Mouse (Mus musculus) CD8-positive naive resting alpha-beta T cell, adult 2 months (primary cell): ENCODE measurements around the gene Rce1.
A peak's percentile ranks its signal among the peaks of the same experiment; 100 is the strongest.

ENCODE experiments used
- DNase-seq, 2 experiments: peaks; one replicate each; pipeline ENCODE4 v3.0.0; 2022; ENCODE audit warnings: low read depth in 2 of 2, low spot score in 2 of 2

Rce1 gene

DNA sequence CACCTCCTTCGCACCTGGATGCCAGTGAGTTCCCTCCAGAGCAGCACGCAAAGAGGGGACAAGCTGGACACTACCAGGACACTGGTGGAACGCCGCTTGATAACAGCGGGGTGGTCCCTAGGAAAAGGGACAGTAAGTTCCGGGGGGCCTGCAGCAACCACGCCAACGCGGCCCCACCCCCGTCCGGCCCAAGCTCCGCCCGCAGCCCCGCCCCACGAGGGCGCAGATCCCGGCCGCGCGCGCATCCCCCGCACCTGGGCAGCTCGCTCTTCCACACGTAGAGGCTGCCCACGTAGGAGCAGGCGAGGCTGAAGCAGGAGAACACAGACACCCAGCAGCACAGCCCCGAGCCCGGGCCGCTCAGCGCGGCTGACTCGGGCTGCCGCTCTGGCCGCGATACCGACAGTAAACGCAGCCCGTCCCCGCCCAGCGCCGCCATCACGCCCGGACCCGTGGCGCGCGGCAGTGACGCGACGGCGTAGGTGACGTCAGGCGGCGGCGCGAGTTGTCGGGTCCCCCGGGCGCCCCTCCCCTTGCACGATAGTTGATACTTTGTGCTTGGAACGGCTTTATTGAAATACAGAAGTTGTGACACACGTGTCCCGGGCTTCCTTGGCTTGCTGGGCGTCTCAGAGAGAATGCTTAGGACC lies at the start of gene Rce1:
Rce1 (minus strand) TSS at position 463 of the 650 bp plus-strand sequence.
- DNase-seq: peak; percentile 77 to 89

DNA sequence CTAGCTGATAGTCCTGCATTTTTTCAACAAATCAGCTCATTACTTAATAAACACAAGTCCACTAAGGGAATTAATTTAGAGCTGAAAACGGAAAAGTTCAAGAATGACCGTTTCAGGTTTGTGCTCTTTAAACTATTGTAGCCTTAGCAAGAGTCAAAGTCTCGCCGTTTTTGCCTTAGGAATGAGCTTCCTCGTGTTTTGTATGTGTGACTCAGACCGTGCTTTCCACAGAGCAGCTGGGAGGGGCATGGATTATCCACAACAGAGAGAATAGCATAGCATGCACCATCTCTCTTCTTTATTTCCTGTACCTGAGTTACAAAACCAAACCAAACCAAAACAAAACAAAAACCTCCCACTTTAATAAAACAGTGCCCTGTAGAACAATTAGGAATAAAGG lies 47.0 kb upstream of the Rce1 start:
- no peak for DNase-seq

DNA sequence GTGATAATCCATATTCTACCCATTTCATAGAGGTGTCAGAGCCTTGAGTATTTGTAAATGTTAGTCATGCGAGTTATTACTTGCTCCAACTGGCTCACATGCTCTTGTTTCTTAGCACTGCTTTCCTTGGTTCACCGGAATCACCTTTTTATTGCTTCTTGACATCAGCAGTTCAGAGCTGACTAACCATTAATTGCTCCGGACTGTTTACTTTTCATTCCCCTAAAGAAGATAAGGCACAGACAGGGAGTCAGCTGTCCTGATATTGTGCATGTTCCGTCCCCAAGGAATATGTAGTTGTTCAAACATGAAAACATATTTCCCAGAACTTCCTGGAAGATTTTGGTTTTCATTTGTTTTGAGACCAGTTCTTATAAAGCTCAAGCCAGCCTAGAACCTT lies 45.3 kb upstream of the Rce1 start:
- DNase-seq: no peak

DNA sequence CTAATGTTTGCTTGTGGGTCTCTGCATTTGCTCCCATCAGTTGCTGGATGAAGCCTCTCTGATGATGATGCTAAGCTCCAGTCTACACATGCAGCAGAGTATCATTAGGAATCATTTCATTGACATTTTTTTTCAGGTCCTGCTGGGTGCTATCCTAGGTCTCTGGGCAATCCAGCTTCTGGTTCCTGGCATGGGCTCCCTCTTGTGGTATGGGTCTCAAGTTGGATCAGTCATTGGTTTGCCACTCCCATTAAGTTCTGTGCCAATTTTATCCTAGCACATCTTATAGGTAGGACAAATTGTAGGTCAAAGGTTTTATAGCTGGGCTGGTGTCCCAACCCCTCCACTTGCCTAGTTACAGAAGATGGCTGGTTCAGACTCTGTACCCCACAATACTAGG lies 41.4 kb upstream of the Rce1 start:
- no peak for DNase-seq

DNA sequence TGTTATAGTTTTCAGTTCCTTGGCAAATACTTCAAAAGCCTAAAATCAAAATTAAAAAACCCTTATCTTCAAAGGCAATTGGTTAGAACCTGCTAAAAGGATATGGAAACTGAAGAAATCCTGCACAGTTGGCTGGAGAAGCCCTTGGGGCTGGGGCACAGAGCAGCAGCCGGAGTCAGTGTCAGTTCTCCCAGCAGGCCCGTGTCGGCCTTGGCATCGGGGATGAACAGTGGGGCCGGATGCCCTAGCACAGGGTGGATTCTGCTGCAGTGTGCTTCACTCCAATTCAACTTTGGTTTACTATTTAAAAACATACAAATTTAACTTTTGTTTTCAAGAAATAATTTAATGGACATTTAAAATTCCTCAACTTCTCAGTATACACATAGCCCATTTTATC lies 32.7 kb upstream of the Rce1 start:
- no peak for DNase-seq

DNA sequence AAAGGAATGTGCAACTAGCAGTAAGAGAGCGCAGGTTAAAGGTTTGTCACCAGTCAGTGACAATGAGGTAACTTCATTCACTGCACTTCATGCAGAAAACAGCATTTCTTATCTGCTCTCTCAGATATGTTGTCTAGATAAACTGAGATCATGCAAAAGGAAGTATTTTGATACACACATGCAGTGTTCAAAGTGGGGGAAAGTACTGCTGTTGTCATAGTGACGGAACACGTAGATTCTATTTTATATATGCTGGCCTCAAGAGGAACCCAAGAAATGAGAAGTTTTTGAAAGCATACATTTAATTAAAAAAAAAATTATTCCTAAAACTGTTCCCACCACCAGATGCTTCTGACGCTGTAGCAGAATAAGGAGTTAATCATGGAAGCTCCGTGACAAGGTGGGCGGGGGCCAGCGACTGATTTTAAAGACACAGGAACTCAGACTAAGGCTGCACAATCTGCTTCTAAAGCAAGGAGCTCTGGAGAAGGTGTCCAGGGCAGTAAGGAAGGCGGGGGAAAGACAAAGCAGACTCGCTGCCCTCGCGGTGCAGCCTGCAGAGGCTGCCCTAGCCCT lies 21.6 kb upstream of the Rce1 start:
- no peak for DNase-seq

DNA sequence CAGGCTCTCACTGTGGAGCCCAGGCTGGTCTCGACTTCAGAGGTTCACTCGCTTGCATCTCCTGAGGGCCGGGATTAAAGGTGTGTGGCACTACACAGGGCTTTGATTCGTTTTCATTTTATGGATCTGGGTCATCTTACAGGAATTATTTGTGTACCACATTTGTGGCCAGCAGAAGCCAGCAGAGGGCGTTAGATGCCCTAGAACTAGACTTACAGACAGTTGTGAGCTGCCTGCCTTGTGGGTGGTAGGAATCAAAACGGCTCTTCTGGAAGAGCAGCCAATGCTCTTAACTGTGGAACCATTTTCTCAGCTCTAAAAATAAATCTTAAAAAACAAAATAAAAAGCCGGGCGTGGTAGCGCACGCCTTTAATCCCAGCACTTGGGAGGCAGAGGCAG lies 18.8 kb upstream of the Rce1 start:
- no peak for DNase-seq

DNA sequence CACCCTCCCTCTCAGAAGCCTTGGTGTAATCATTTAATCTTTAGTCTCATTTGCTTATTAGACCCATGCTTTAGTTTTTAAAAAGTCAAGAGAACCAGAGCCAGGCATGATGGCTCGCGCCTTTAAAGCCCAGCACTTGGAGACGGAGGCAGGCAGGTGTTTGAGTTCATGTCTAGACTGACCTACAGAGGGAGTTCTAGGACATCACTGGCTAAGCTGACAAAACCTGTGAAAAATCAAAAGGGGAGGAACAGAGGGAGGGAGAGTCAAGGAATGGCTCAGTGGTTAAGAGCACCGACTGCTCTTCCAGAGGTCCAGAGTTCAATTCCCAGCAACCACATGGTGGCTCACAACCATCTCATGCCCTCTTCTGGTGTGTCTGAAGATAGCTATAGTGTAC lies 10.5 kb upstream of the Rce1 start:
- DNase-seq: no peak

DNA sequence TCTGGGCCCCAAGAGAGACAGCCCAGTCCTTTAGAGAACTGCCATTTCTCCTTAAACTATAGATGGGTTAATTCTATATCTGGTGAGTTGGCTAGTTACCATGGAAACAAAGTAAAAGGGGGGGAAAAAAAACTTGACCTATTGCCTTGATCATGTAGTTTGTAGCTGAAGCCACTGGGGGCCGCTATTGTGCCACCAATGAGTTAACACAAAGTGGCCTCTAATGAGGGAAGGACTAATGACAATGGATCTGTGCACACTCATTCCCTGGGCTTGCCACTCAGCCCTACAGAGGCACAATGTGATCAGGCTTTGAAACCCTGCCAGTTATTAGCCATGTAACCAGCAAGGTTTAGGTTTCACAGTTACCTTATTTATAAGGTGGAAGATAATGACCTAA lies 3.4 kb upstream of the Rce1 start:
- DNase-seq: peak; percentile 27 to 61

DNA sequence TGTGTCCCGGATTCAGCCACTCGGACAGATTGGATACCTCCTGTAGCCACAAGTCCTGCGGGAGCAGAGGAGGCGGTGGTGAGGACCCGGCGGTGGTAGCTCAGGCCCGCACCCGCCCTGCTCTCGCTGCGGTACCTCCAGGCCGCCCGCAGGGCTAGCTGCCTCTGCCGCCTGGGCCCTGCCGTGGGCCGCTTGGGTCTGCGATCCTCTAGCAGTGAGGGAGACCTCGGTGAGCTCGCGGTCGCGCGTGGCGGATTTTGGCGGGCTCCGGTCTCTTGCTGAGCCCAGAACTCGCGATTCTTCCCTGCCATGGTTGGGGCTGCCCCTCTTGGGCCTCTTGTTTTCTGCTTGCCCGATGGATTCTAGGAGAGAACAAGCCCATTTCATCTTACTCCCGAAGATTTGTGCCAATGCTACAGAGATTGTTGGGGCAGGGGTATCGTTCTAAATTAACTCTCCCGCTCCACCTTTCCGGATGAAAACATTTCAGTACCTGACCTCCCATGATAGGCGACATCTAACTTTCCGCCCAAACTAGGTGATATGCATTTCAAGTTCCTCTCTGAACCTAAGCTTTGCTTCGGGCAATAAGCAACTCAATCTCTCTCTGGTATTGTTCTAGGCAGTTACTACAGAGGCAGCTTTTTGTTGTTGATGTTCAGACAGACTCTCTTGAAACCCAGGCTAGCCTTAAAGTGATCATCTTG lies 541 bp upstream of the Rce1 start:
- DNase-seq: no peak

DNA sequence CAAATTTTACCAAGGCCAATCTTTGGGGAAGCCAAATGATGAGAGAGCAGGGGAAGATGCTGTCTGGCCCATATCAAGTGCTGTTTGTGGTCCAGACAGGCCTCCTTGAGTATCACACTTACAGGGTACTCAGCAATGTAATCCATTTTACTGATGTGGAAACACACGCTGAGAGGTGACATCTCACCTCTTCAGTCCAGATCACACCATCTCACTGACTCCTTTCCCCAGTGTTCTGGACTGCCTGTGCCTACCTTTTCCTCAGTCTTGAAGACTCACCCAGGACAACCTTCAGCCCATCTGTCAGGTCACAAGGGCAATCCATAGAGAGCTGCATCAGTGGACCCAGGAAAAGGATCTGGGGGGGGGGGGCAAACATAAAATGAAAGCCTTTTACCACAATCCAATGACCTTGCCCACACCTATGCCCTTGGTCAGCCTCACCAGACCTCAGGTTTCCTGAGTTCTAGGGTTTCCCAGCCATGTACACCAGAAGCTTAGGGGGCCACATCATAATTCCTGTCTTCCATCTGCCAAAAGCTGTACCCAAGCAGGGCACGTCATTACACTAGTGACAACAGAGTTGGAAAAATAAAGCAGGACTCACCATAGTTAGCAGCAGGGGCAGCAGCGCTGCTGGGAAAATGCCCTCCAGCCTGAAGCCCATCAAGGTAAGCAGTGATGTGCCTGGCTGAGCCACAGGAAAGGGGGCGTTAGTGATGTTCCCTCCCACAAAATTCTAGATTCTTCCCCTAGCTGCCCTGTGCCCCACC lies 849 bp downstream of the Rce1 start:
- no peak for DNase-seq

DNA sequence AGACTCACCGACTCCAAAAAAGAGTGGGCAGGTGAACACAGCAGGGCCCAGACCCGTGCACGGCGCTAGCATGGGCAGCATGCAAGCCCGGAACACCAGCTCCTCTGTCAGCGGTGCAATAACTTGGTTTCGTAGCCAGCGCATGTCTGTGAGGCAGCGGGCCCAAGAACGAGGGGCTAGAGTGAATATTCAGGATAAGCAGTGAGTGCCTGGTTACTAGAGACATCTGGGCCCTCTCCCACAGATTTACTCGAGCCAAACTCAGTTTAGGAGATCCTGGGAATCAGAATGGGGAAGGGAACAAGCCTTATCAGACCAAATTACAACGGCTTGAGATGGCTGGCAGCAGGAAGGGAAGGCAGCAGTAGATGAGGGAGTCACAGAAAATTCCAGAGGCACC lies 1.4 kb downstream of the Rce1 start:
- no peak for DNase-seq

DNA sequence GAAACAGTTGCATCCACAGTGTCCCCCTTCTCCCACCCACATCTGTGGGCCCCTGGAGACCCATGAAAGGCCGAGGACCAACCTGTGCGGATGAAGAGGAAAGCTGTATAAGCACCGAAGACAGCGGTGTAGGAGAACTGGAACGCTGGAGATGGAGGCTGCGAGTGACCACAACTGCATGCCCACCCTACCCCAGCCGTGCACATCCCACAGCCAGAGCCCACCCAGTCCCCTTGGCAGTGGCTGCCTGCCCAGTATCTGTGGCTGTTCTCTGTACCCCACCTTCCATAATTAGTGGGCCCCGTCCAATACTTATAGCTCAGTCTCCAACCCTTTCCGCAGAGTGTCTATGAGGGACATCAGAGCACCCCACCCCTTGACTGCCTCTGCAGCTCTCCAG lies 2.0 kb downstream of the Rce1 start:
- no peak for DNase-seq

DNA sequence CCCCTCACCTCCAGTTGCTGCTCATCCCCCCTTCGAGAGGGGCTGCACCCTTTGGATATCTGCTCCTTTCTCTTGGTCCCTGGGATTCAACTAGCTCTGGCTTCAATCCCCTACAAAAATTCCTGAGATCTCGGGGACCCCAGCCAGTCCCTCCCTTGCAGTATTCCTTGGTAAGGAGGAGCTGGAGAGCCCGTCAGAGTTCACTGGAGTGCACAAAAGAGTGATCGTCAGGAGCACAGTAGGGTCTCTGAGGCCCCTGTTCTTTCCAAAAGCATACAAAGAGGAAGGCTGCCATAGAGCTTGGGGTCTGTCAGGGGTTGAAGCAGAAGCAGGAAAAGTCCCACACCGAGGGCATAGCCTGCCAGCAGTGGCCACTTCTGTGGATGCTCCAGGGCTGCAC lies 2.7 kb downstream of the Rce1 start:
- DNase-seq: no peak

DNA sequence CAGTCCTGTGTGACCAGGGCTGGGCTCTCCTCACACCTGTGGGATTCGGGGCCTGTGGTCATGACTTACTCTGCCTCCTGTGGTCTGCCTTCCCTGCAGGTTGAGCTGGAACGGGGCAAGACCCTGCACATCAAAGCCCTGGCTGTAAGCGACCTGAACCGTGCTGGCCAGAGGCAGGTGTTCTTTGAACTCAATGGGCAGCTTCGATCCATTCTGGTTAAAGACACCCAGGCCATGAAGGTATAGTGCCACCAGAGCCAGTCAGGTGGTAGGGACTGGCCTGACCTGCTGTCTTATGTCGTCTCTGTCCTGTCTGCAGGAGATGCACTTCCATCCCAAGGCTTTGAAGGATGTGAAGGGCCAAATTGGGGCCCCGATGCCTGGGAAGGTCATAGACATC lies 4.7 kb downstream of the Rce1 start:
- no peak for DNase-seq

DNA sequence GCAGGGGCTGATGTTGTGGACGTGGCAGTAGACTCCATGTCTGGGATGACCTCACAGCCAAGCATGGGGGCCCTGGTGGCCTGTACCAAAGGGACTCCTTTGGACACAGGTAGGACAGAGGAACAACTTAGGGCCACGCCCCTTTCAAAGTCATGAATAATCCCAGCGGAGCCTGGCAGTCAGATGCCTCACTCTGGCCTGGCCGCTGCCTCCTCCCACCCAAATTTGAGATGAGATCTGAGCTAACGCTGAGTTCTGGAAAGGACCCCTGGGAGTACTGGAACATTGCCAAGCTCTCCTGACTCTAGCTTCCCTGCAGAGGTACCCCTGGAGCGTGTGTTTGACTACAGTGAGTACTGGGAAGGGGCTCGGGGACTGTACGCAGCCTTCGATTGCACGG lies 6.0 kb downstream of the Rce1 start:
- DNase-seq: no peak

DNA sequence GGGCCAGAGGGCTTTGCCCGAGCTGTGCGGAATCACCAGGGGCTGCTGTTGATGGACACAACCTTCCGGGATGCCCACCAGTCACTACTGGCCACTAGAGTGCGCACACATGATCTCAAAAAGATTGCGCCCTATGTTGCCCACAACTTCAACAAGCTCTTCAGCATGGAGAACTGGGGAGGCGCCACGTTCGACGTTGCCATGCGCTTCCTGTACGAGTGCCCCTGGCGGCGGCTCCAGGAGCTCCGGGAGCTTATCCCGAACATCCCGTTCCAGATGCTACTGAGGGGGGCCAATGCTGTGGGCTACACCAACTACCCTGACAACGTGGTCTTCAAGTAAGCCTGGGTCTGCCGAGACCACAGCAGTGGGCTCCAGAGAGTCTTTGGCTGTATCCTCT lies 7.3 kb downstream of the Rce1 start:
- DNase-seq: no peak

DNA sequence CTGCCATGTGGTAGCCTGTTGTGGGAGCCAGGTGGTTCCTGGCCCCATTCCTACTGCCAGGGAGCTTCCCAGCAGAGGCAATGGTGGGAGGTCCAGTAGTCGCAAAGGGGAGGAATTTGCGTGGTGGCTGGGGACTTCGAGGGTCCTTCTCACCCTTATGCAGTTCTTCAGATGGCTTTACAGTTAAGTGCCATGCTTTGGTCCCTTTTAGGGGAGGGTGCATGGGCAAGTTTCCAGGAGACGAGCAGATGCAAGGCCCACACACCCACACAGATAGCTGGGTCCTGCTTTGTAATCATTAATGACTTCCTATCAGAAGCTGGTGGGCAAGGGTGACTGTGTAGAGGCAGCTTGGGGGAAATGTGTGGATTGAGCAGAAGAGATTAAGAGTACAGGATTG lies 8.9 kb downstream of the Rce1 start:
- DNase-seq: no peak

DNA sequence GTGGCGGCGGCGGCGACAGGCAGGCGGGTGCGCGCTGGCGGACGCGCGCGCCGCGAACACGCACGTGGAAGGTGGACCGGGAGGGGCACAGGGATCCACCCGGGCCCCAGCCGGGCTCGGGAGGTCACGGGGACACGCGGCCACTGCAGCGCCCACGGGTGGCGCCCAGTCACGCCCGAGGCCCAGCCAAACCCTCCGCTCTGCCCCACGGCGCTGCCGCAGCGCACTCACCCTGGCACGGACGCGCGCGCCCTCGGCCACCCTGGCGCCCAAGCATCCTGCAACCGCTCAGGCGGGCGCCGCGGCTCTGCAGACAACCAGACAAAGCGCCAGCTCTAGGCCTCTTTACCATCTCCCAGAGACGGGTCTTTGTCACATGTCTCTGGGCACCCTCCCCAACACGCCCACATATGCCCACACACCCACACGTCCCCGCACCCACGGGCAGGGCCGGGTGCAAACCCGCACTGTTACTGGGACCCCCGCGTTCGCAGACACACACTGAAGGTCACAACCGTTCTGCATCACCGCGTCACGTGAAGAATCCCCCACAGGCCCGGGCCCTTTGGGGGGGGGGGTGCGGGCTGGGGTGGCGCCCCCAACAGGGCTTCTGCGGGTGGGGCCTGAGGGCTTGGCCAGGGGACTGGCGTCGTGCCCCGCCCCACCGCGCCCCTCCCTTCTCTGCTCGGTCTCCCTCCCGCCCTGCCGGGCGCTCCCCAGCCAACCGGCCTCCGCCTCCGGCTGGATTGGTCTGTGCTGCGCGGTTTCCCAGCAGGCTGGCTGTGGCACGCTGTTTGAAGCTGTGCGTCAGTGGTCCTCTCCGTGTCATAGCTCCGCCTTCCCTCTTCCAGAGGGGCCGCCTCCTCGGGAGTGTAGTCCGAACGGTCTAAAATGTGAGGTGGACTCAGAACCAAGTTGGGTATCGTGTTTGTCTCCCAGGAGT lies 10.0 kb downstream of the Rce1 start, which contains the start of gene Lrfn4:
Lrfn4 (minus strand) TSS at position 517 of the 943 bp plus-strand sequence.
- peak in 1 of 2 experiments; percentile 19 for DNase-seq

DNA sequence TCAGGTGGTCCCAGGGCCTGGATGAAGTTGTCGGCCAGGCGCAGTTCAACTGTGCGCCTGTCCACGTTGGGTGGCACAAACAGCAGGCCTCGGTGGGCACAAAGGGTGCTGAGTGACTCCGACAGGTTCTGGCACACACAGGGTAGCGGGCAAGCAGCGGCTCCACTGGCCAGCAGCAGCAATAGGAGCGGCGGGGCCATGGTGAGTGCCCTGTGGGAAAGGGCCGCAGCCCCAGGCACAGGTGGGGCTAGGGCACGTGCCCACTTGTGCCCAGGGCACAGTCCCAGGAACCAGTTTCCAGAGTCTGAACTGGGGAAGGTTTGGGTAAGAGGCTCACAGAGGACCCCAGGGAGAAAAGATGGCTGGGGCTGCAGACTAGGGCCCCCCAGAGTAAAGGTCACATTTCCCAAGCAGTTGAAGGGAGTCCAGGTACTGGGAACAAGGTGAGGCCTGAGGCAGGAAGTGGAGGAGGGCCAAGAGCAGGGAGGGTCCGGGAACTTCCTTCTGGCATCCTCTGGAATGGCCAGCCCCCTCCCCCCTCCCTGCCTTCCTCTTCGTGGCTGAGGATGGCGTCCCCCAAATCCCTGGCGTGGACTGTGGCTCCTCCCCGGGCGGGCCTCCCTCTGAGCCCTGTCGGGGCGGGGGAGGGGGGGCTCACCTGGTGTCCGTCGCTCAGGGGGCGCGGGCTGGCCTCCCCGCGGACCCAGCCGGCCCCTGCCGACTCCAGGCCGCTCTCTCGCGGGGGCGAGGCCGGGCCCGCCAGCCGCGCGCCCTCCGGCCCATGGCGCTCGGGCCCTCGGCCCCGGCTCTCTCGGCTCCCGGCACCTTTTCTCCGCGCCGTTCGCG lies 10.9 kb downstream of the Rce1 start:
- no peak for DNase-seq
